Mouse (Mus musculus) G1E (cell line): ENCODE data around the gene Ankrd39. TPM values are rescaled to one million over a fixed set of nuclear protein-coding genes. Genes with fewer than 3 reads are reported as not detected.
A peak's percentile ranks its signal among the peaks of the same experiment; 100 is the strongest.

ENCODE experiments used
- ATAC-seq: 2 replicates; pipeline ENCODE4 v1.8.0; 2016; ENCODE audit warnings: mild to moderate bottlenecking; ENCODE audit not compliant: insufficient number of reproducible peaks, poor library complexity, low FRiP score, severe bottlenecking; ENCODE audit errors: extremely low read depth
- DNase-seq: peaks from one replicate; pipeline ENCODE4 v3.0.0; 2012; ENCODE audit warnings: low spot score
- H3K27me3 ChIP-seq: 2 replicates; pipeline ENCODE4 v1.6.1; 2012; ENCODE audit warnings: mild to moderate bottlenecking, low read length, inconsistent platforms; ENCODE audit not compliant: insufficient read depth
- H3K36me3 ChIP-seq: replicated peaks from 2 replicates; pipeline ENCODE3; 2012; ENCODE audit warnings: mild to moderate bottlenecking, inconsistent platforms
- H3K4me1 ChIP-seq: 2 replicates; pipeline ENCODE4 v1.6.1; 2012; ENCODE audit warnings: low read depth, low read length, inconsistent platforms, mixed read lengths; ENCODE audit not compliant: insufficient read depth
- H3K4me3 ChIP-seq: 2 replicates; pipeline ENCODE4 v1.5.1; 2012; ENCODE audit warnings: low read depth, mild to moderate bottlenecking, inconsistent platforms, low read length, moderate library complexity, mixed read lengths
- H3K9me3 ChIP-seq: replicated peaks from 2 replicates; pipeline ENCODE4 v1.6.1; 2012; ENCODE audit warnings: inconsistent platforms
- CTCF ChIP-seq: IDR thresholded peaks from 2 replicates; pipeline ENCODE4 v1.5.1; 2012; ENCODE audit warnings: low read depth, low read length, inconsistent platforms, mixed read lengths
- GATA1 ChIP-seq: IDR thresholded peaks from 2 replicates; pipeline ENCODE4 v1.6.1; 2012; ENCODE audit warnings: borderline replicate concordance, low read length, inconsistent platforms, mixed read lengths
- GATA2 ChIP-seq: IDR thresholded peaks from 2 replicates; pipeline ENCODE4 v1.6.1; 2012; ENCODE audit warnings: low read depth, low read length, inconsistent platforms, borderline replicate concordance
- POLR2AphosphoS5 ChIP-seq: IDR thresholded peaks from 2 replicates; pipeline ENCODE4 v1.6.1; 2012; ENCODE audit warnings: low read depth, low read length, inconsistent platforms; ENCODE audit not compliant: insufficient replicate concordance
- TAL1 ChIP-seq: conservative IDR thresholded peaks from 2 replicates; pipeline ENCODE4 v1.6.1; 2012; ENCODE audit warnings: low read depth, low read length, inconsistent platforms, mixed read lengths
- polyA plus RNA-seq: library from polyadenylated mRNA; stranded (reverse); fragments of >175 nt; gene quantifications from 2 replicates; pipeline ENCODE4 v1.2.3, GENCODE M21; 2012
- total RNA-seq, 2 experiments: library from RNA; stranded (forward) in 1 of 2; stranded (reverse) in 1 of 2; fragments of 200-1000 nt in 1 of 2; fragments of >200 nt in 1 of 2; fragmentation: Nextera tagmentation in 1 of 2; gene quantifications; 2 replicates each; pipeline ENCODE4 v1.2.3; 2014 to 2017

The Ankrd39 gene
- total and polyA plus RNA-seq, 3 experiments, result 12.3 to 15.7 (median 15.7) TPM

DNA sequence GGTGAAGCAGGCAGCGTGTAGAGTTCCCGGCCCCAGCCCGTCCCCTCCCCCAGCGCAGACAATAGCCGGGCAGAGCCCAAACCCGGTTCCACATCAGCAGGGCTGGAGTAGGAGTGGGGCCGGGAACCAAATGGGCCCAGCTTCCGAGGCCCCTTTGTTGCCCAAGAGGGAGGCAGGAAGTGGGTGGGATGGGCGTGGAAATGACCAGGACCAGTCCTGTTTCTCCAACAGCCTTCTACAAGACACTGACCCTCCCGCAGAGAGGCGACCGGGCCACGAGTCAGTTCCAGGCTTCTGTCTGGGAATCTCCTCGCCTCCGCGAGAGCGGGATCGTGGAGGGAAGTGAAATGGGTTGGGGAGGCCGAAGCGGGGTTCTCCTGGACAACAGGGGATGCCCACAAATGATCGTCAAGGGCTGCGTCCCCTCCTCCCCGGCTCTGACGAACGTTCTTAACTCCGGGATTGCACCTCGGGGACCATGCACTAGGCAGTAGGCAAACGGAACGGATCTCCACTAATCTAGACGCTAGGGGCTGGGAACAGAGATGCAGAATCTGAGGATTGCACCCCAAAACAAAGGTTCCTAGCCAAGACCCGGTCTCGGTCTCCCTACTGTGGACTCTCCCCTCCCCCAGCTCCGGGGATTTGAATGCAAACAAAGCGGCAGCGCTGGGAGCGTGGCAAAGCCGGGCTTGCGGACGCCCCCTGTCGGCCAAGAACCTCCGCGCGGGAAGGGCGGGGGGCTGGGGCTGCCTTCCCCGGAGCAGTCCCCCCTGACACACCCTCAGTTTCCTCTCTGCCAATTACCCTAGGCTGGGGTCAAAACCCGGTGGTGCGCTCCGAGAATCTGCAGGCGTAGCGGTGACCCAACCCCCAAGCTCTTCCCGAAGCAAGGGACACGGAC is 9.6 kb upstream of the Ankrd39 start:
- Histone ChIP-seq H3K9me3 (no peaks in the 10 kb centered on the region), H3K4me3 (no peak overlapping the region; the same call in 1 of the 2 replicates), H3K27me3 (peaks cover 89% of the 10 kb centered on the region), H3K4me1 (peaks cover 18% of the 10 kb centered on the region), H3K36me3 (no peaks in the 10 kb centered on the region)
- ATAC-seq (no peak), DNase-seq (no peak)
- no peak for TF ChIP-seq POLR2AphosphoS5
- 0 out of 2 replicates have a peak, but pooled peaks have one; percentile 10 for TF ChIP-seq CTCF
- TF ChIP-seq GATA1, result no peak
- TF ChIP-seq TAL1, result no peak

GRCm38 (mm10) chr1:36555798-36556395 is 8.7 kb upstream of the Ankrd39 start:
- H3K4me3 ChIP-seq, result no peak overlapping the region
- ATAC-seq, result no peak
- peaks cover 91% of the 10 kb centered on the region for H3K27me3 ChIP-seq
- H3K9me3 ChIP-seq, result no peaks in the 10 kb centered on the region
- H3K4me1 ChIP-seq, result peaks cover 18% of the 10 kb centered on the region
- no peak for DNase-seq
- no peaks in the 10 kb centered on the region for H3K36me3 ChIP-seq
- TF ChIP-seq POLR2AphosphoS5 (no peak), CTCF (no peak), TAL1 (no peak), GATA1 (no peak), GATA2 (no peak)

GRCm38 (mm10) chr1:36554633-36555399 is 7.6 kb upstream of the Ankrd39 start:
- Histone ChIP-seq H3K4me3 (no peak overlapping the region), H3K36me3 (no peaks in the 10 kb centered on the region), H3K9me3 (no peaks in the 10 kb centered on the region), H3K27me3 (peaks cover 96% of the 10 kb centered on the region), H3K4me1 (peaks cover 18% of the 10 kb centered on the region)
- no peak for DNase-seq
- TF ChIP-seq TAL1, result no peak
- TF ChIP-seq GATA1, result no peak
- TF ChIP-seq GATA2, result no peak
- TF ChIP-seq CTCF, result no peak
- no peak for TF ChIP-seq POLR2AphosphoS5
- ATAC-seq, result no peak

DNA sequence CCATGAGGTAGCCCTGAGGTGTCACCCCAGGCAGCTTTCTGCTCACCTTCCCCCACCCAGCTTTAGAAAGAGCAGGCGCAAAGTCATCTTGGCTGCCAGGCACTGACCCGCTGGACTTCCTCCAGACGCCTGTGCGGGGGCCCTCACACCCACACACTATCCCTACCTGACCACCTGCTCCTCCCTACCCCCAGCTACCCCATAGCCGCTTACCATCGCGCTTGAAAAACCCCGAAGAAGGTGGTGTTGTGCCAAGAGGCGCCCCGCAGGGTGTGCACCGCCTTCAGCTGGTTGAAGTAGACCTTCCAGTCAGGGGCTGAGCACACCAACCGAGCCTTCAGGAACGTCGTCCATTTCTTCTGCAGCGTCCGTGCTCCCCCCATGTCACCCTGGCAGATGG is 5.3 kb upstream of the Ankrd39 start:
- ATAC-seq, result no peak
- DNase-seq, result no peak
- TF ChIP-seq CTCF (no peak), TAL1 (no peak), GATA1 (no peak), GATA2 (no peak), POLR2AphosphoS5 (no peak)
- Histone ChIP-seq H3K4me3 (no peak overlapping the region), H3K9me3 (no peaks in the 10 kb centered on the region), H3K36me3 (no peaks in the 10 kb centered on the region), H3K4me1 (peaks cover 14% of the 10 kb centered on the region), H3K27me3 (peaks cover 81% of the 10 kb centered on the region)

DNA sequence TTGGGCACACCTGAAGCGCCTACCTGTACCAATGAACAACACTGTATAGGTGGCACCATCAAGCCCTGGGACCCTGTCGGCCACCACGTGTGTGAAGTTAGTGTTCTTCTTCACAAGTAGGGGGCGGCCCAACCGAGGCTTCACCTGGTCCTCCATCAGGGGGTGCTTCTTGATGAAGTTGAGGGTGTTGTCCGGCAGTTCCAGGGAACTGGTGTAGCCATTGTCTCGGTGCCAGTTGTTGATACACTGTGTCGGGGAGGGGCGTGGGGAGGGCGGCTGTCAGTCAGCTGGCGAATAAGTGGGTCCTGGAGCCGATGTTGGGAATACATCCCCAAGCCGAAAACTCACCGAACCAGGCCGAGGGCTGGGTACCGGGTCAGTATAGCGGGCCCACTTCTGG is 4.7 kb upstream of the Ankrd39 start:
- no peak for TF ChIP-seq TAL1
- TF ChIP-seq POLR2AphosphoS5, result no peak
- TF ChIP-seq GATA1, result no peak
- no peak for TF ChIP-seq CTCF
- no peak for TF ChIP-seq GATA2
- Histone ChIP-seq H3K36me3 (no peaks in the 10 kb centered on the region), H3K4me1 (peaks cover 12% of the 10 kb centered on the region), H3K9me3 (no peaks in the 10 kb centered on the region), H3K4me3 (no peak overlapping the region), H3K27me3 (peaks cover 75% of the 10 kb centered on the region)
- ATAC-seq (no peak), DNase-seq (no peak)
